Mouse (Mus musculus) stomach, postnatal 0 days (tissue): ENCODE results near the gene Nkx2-3. TPM values are rescaled to one million over a fixed set of nuclear protein-coding genes. Genes with fewer than 3 reads are reported as not detected.
A peak's percentile ranks its signal among the peaks of the same experiment; 100 is the strongest.

Experiments used
- ATAC-seq: fragments of 200-750 bp; cut with Nextera tagmentation; 2 replicates; pipeline ENCODE4 v1.8.0; 2017; ENCODE audit not compliant: low FRiP score, low TSS enrichment
- DNase-seq: peaks from one replicate; pipeline ENCODE4 v3.0.0-alpha.2; 2016; ENCODE audit warnings: low spot score
- H3K27ac ChIP-seq: fragments of 300-500 bp; sonication (generic); replicated peaks from 2 replicates; pipeline ENCODE4 v1.5.1; 2014; ENCODE audit warnings: mild to moderate bottlenecking, control low read depth
- H3K27me3 ChIP-seq: fragments of 300-500 bp; sonication (generic); 2 replicates; pipeline ENCODE4 v1.6.1; 2014; ENCODE audit warnings: low read length; ENCODE audit not compliant: control insufficient read depth, insufficient read depth
- H3K36me3 ChIP-seq: fragments of 300-500 bp; sonication (generic); 2 replicates; pipeline ENCODE4 v1.6.1; 2014; ENCODE audit warnings: low read length, mixed read lengths; ENCODE audit not compliant: control insufficient read depth, insufficient read depth
- H3K4me1 ChIP-seq: fragments of 300-500 bp; sonication (generic); replicated peaks from 2 replicates; pipeline ENCODE4 v1.6.1; 2014; ENCODE audit warnings: antibody characterized with exemption; ENCODE audit not compliant: control insufficient read depth, insufficient read depth
- H3K4me2 ChIP-seq: fragments of 300-500 bp; sonication (generic); replicated peaks from 2 replicates; pipeline ENCODE4 v1.6.1; 2014; ENCODE audit warnings: low read depth, mild to moderate bottlenecking, control low read depth, moderate library complexity
- H3K4me3 ChIP-seq: fragments of 300-500 bp; sonication (generic); 2 replicates; pipeline ENCODE4 v1.5.1; 2014; ENCODE audit warnings: low read depth, low read length, control low read depth
- H3K9ac ChIP-seq: fragments of 300-500 bp; sonication (generic); 2 replicates; pipeline ENCODE4 v1.6.1; 2014; ENCODE audit warnings: mild to moderate bottlenecking, low read length, control low read depth, mixed read lengths
- H3K9me3 ChIP-seq: fragments of 300-500 bp; sonication (generic); 2 replicates; pipeline ENCODE4 v1.6.1; 2016; ENCODE audit warnings: low read length; ENCODE audit not compliant: control insufficient read depth
- CTCF ChIP-seq: IDR thresholded peaks from 2 replicates; pipeline ENCODE4 v1.5.1; 2016; ENCODE audit warnings: antibody characterized with exemption, low read depth, mild to moderate bottlenecking, moderate library complexity
- EP300 ChIP-seq: optimal IDR thresholded peaks from 2 replicates; pipeline ENCODE3; 2016; ENCODE audit warnings: antibody characterized with exemption
- WGBS: fragments of 180-500 bp; shearing (Covaris S2); extraction: QIAGEN DNeasy Blood & Tissue Kit; methylation state at CpG from one replicate; pipeline ENCODE4 v1.1.7; 2014; 5-methylcytosine and 5-hydroxymethylcytosine counted together
- polyA plus RNA-seq: library from polyadenylated mRNA; unstranded; fragments of >200 nt; fragmentation: Nextera tagmentation; extraction: Ambion mirVana; gene quantifications from 2 replicates; pipeline ENCODE4 v1.2.1, GENCODE M21; 2015

The Nkx2-3 gene
- polyA plus RNA-seq, 1 experiment from 2014 or later, result 5.7 TPM

DNA sequence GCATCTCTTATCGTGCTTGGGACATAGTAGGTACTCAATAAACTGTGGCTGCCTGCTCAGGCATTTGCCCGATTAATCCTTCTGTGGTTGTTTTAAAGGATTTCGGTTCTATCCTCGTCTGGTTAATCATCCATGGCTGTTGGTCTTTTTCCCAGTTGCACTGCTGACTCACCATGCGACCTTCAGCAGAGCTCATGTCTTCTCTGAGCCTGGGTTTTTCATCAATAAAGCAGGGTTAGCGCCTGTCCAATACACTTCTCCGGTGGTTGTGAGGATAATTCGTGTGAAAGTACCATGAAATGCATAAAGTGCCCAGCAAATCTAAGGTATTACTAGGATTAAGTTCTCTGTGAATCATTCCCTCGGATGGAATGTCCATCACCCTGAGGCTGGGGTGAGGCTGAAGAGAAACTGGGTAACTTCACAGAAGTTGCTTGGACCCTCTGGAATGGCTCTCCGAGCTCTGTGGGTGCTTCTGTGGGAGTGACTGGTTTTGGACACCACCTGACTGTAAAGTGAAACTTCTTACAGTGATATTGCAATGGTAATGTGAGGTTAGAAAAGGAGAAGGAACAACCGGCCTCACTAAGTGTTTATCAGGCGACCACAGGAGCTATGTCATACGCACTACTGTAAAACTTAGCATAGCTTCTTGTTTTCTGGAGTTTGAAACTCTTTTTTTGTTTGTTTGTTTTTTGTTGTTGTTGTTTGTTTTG lies 32.9 kb upstream of the Nkx2-3 start:
- DNase-seq (no peak), ATAC-seq (no peak)
- no peak overlapping the region for H3K4me3 ChIP-seq
- no peak overlapping the region for H3K4me2 ChIP-seq
- WGBS, result 75% methylated on average over 13 of the region's 13 CpGs
- no peak overlapping the region for H3K27ac ChIP-seq
- no peak for TF ChIP-seq EP300
- TF ChIP-seq CTCF, result no peak
- H3K27me3 ChIP-seq, result peaks cover 4% of the 10 kb centered on the region; the same call in 1 of the 2 replicates
- H3K36me3 ChIP-seq, result no peaks in the 10 kb centered on the region
- H3K9ac ChIP-seq, result no peak overlapping the region
- no peaks in the 10 kb centered on the region for H3K4me1 ChIP-seq
- H3K9me3 ChIP-seq, result no peaks in the 10 kb centered on the region

DNA sequence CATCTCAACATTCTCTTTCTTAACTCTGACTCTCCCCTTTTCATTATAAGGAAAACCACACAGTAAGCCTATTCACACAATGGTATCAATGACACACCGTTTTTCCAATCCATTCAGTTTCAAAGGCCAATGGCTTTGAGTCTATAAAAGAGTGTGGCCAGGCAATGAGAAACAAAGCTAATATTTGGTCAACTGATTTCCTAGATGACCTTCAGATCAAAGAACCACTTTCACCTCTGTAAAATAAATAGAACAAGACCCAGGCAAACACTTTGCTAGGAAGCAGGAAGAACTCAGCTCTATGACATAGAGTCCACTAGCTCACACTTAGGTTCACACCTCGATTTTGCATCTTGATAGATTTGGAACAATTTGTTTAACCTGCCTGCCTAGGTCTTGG lies 30.9 kb upstream of the Nkx2-3 start:
- peak; percentile 79 for ATAC-seq
- H3K27me3 ChIP-seq, result peaks cover 4% of the 10 kb centered on the region; the same call in 1 of the 2 replicates
- WGBS, result 41% methylated on average over 2 of the region's 2 CpGs

DNA sequence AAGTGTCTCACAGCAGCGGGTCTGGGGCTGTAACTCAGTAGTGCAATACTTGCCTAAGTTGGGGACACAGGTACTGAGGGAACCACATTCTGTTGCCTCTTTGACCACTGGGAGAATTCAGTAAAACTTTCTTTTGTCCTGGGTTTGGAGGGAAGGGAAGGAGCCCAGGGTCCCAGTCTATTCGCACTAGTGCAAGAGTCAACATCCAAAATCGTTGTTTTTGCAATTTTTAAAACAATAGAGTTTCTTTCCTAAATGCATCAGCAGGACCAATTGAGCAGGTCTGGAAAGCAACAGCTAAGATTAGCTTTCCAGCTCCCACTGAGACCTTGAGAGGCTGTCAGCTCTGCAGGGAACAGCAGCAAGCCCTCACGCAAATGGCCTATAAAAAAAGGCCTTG lies 28.9 kb upstream of the Nkx2-3 start:
- DNase-seq (no peak), ATAC-seq (no peak)
- Histone ChIP-seq H3K9me3 (no peaks in the 10 kb centered on the region), H3K4me1 (no peaks in the 10 kb centered on the region), H3K36me3 (no peaks in the 10 kb centered on the region), H3K4me2 (no peak overlapping the region), H3K4me3 (no peak overlapping the region), H3K9ac (no peak overlapping the region), H3K27ac (no peak overlapping the region), H3K27me3 (peaks cover 4% of the 10 kb centered on the region; the same call in 1 of the 2 replicates)
- 33% methylated on average over 4 of the region's 4 CpGs for WGBS
- TF ChIP-seq CTCF (no peak), EP300 (no peak)

More for the DNA sequence above, 30.9 kb upstream of the Nkx2-3 start:
- Histone ChIP-seq H3K9ac (no peak overlapping the region), H3K4me3 (no peak overlapping the region), H3K4me1 (no peaks in the 10 kb centered on the region), H3K36me3 (no peaks in the 10 kb centered on the region), H3K27ac (no peak overlapping the region), H3K4me2 (no peak overlapping the region), H3K9me3 (no peaks in the 10 kb centered on the region)
- TF ChIP-seq EP300 (no peak), CTCF (no peak)
- no peak for DNase-seq

- ATAC-seq (peak; percentile 28; the same call in 1 of the 2 replicates), DNase-seq (no peak)
- Histone ChIP-seq H3K4me2 (no peak overlapping the region), H3K27me3 (peaks cover 4% of the 10 kb centered on the region; the same call in 1 of the 2 replicates), H3K27ac (no peak overlapping the region), H3K36me3 (no peaks in the 10 kb centered on the region), H3K4me1 (no peaks in the 10 kb centered on the region), H3K9ac (no peak overlapping the region), H3K9me3 (no peaks in the 10 kb centered on the region), H3K4me3 (no peak overlapping the region)
- no peak for TF ChIP-seq CTCF
- TF ChIP-seq EP300, result no peak
- 8% methylated on average over 17 of the region's 17 CpGs for WGBS
Measured at GRCm38 (mm10) chr19:43583595-43583994, 28.5 kb upstream of the Nkx2-3 start.

DNA sequence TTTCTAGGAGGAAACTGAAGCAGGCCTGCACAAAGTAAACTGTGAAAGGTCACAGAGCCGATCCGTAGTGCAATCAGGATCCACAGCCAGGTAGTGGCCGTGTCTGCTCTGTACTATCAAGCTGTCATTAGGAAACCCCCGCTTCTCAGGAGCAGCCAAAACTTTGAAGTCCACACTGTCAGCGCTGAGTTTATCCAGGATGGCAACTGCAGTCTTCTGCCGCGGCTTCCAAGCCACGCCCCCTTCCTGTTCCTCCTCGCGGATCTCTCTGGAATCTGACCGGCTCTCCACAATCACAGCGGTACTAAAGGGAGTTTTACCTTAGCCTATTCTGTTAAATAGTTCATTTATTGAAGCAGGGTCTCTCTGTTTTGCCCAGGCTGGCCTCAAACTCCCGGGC lies 27.3 kb upstream of the Nkx2-3 start:
- Histone ChIP-seq H3K27ac (no peak overlapping the region), H3K9ac (no peak overlapping the region), H3K36me3 (no peaks in the 10 kb centered on the region), H3K9me3 (no peaks in the 10 kb centered on the region), H3K27me3 (peaks cover 4% of the 10 kb centered on the region; the same call in 1 of the 2 replicates), H3K4me2 (peak overlapping the region; percentile 36; the same call in 1 of the 2 replicates), H3K4me3 (0 out of 2 replicates have a peak overlapping the region, but pooled peaks have one; percentile 6), H3K4me1 (no peaks in the 10 kb centered on the region)
- 4% methylated on average over 13 of the region's 13 CpGs for WGBS
- DNase-seq (peak; percentile 33), ATAC-seq (no peak)
- no peak for TF ChIP-seq EP300
- TF ChIP-seq CTCF, result no peak

GRCm38 (mm10) chr19:43592026-43592425 lies 20.1 kb upstream of the Nkx2-3 start:
- no peaks in the 10 kb centered on the region for H3K9me3 ChIP-seq
- ATAC-seq, result no peak
- no peak overlapping the region for H3K4me2 ChIP-seq
- no peaks in the 10 kb centered on the region for H3K36me3 ChIP-seq
- WGBS, result 62% methylated on average over 4 of the region's 4 CpGs
- no peak overlapping the region for H3K9ac ChIP-seq
- no peak for DNase-seq
- H3K27me3 ChIP-seq, result peaks cover 9% of the 10 kb centered on the region; the same call in 1 of the 2 replicates
- H3K27ac ChIP-seq, result no peak overlapping the region
- no peak overlapping the region for H3K4me3 ChIP-seq
- TF ChIP-seq EP300 (no peak), CTCF (no peak)
- no peaks in the 10 kb centered on the region for H3K4me1 ChIP-seq
